Mouse (Mus musculus) heart, embryonic 12.5 days (tissue): ENCODE results near the gene Tns3. TPM values are rescaled to one million over a fixed set of nuclear protein-coding genes. Genes with fewer than 3 reads are reported as not detected.
"Not testable (repeated sequence)": the region's sequence is repeated elsewhere in the genome, so short reads cannot be mapped to it uniquely, and the experiment has no call there.

Experiments used
- ATAC-seq: fragments of 200-750 bp; cut with Nextera tagmentation; 2 replicates; pipeline ENCODE4 v1.8.0; 2017; ENCODE audit warnings: moderate TSS enrichment, moderate library complexity; ENCODE audit not compliant: insufficient number of reproducible peaks, low FRiP score
- H3K27ac ChIP-seq: fragments of 300-500 bp; sonication (generic); 2 replicates; pipeline ENCODE4 v1.5.1; 2016; ENCODE audit warnings: mild to moderate bottlenecking, moderate library complexity; ENCODE audit not compliant: poor library complexity, severe bottlenecking
- H3K27me3 ChIP-seq: fragments of 300-500 bp; sonication (generic); replicated peaks from 2 replicates; pipeline ENCODE4 v1.6.1; 2016; ENCODE audit warnings: mild to moderate bottlenecking, moderate library complexity
- H3K36me3 ChIP-seq: fragments of 300-500 bp; sonication (generic); 2 replicates; pipeline ENCODE4 v1.6.1; 2016; ENCODE audit warnings: mild to moderate bottlenecking, moderate library complexity
- H3K4me1 ChIP-seq: fragments of 300-500 bp; sonication (generic); replicated peaks from 2 replicates; pipeline ENCODE4 v1.6.1; 2016; ENCODE audit warnings: mild to moderate bottlenecking
- H3K4me2 ChIP-seq: fragments of 300-500 bp; sonication (generic); 2 replicates; pipeline ENCODE4 v1.6.1; 2016; ENCODE audit warnings: mild to moderate bottlenecking, moderate library complexity
- H3K4me3 ChIP-seq: fragments of 300-500 bp; sonication (generic); 2 replicates; pipeline ENCODE4 v1.5.1; 2016; ENCODE audit warnings: mild to moderate bottlenecking
- H3K9ac ChIP-seq: fragments of 300-500 bp; sonication (generic); 2 replicates; pipeline ENCODE4 v1.6.1; 2016; ENCODE audit warnings: mild to moderate bottlenecking, moderate library complexity
- H3K9me3 ChIP-seq: fragments of 300-500 bp; sonication (generic); replicated peaks from 2 replicates; pipeline ENCODE4 v1.6.1; 2016; ENCODE audit warnings: mild to moderate bottlenecking, moderate library complexity
- WGBS: fragments of 180-500 bp; shearing (Covaris S2); methylation state at CpG from one replicate; pipeline ENCODE4 v1.1.7; 2016; 5-methylcytosine and 5-hydroxymethylcytosine counted together
- polyA plus RNA-seq: library from polyadenylated mRNA; unstranded; fragments of >200 nt; fragmentation: Nextera tagmentation; extraction: Ambion mirVana; gene quantifications from 2 replicates; pipeline ENCODE4 v1.2.1, GENCODE M21; 2016

The Tns3 gene
- polyA plus RNA-seq, 1 experiment from 2014 or later = 16.7 TPM

- Histone ChIP-seq H3K9ac (no peak overlapping the region), H3K27me3 (no peaks in the 10 kb centered on the region), H3K36me3 (no peaks in the 10 kb centered on the region), H3K4me3 (no peak overlapping the region), H3K4me1 (peaks cover 23% of the 10 kb centered on the region), H3K27ac (no peak overlapping the region), H3K9me3 (no peaks in the 10 kb centered on the region), H3K4me2 (no peak overlapping the region)
- 67% methylated on average over 9 of the region's 9 CpGs for WGBS
- ATAC-seq = no peak
Measured at GRCm38 (mm10) chr11:8541222-8541815, 123.0 kb downstream of the Tns3 start.

DNA sequence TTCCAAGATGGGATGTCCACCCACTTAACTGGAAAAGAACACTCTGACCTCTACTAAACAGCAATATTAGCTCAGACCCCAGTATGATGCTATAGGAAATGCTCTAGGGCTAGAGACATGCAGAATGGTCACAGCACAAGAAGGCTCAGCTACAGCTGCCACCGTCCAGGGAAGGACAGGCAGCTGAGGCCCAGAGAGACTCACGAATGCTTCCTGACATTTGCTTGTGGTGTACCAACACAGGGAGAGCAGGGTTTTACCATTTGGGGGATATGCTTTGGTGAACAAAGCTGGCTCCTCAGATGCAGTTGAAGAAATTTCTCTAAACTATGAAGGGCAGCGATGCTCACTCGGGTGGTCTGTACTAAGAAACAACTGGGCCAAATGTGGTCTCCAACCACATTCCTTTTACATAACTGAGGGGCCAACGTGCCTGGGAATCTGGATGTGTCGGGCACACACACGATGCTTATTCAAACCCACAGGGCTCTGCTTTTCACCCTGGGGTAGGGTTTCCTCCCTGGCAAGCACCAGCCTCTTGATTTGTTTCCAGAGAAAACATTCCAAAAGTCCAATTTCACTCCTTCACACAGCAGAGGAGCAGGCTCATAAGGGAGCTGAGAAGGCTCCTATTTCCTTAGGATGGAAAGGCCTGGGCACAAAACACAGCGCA lies 124.6 kb downstream of the Tns3 start:
- no peaks in the 10 kb centered on the region for H3K27me3 ChIP-seq
- no peak overlapping the region for H3K9ac ChIP-seq
- H3K9me3 ChIP-seq = no peaks in the 10 kb centered on the region
- H3K4me1 ChIP-seq = peaks cover 23% of the 10 kb centered on the region
- H3K36me3 ChIP-seq = no peaks in the 10 kb centered on the region
- H3K4me2 ChIP-seq = no peak overlapping the region
- no peak for ATAC-seq
- no peak overlapping the region for H3K4me3 ChIP-seq
- 56% methylated on average over 8 of the region's 8 CpGs for WGBS
- no peak overlapping the region for H3K27ac ChIP-seq

- 53% methylated on average over 5 of the region's 5 CpGs for WGBS
Measured at GRCm38 (mm10) chr11:8537013-8537614, 127.2 kb downstream of the Tns3 start.

GRCm38 (mm10) chr11:8534893-8535292 lies 129.4 kb downstream of the Tns3 start:
- Histone ChIP-seq H3K4me2 (no peak overlapping the region), H3K36me3 (peaks cover 24% of the 10 kb centered on the region), H3K27ac (no peak overlapping the region), H3K4me3 (no peak overlapping the region), H3K4me1 (peaks cover 9% of the 10 kb centered on the region), H3K27me3 (no peaks in the 10 kb centered on the region), H3K9ac (no peak overlapping the region), H3K9me3 (no peaks in the 10 kb centered on the region)
- no peak for ATAC-seq
- WGBS = 21% methylated on average over 4 of the region's 4 CpGs

More at GRCm38 (mm10) chr11:8537013-8537614, 127.2 kb downstream of the Tns3 start:
- no peaks in the 10 kb centered on the region for H3K27me3 ChIP-seq
- no peak for ATAC-seq
- 0 out of 2 replicates have a peak overlapping the region, but pooled peaks have one; percentile 3 for H3K27ac ChIP-seq
- H3K9ac ChIP-seq = no peak overlapping the region
- H3K4me1 ChIP-seq = peaks cover 23% of the 10 kb centered on the region
- H3K9me3 ChIP-seq = no peaks in the 10 kb centered on the region
- no peak overlapping the region for H3K4me2 ChIP-seq
- H3K36me3 ChIP-seq = peaks cover 8% of the 10 kb centered on the region; the same call in 1 of the 2 replicates
- H3K4me3 ChIP-seq = no peak overlapping the region

GRCm38 (mm10) chr11:8532771-8533170 lies 131.6 kb downstream of the Tns3 start:
- H3K27me3 ChIP-seq, H3K4me3 ChIP-seq, H3K9ac ChIP-seq, ATAC-seq, H3K27ac ChIP-seq, H3K9me3 ChIP-seq, H3K4me2 ChIP-seq, H3K4me1 ChIP-seq: not testable (repeated sequence)
- WGBS = 77% methylated on average over 3 of the region's 3 CpGs
- peaks cover 34% of the 10 kb centered on the region for H3K36me3 ChIP-seq

- peaks cover 34% of the 10 kb centered on the region for H3K36me3 ChIP-seq
- no peaks in the 10 kb centered on the region for H3K9me3 ChIP-seq
- H3K4me2 ChIP-seq = no peak overlapping the region
- peaks cover 3% of the 10 kb centered on the region; the same call in 1 of the 2 replicates for H3K4me1 ChIP-seq
- no peak overlapping the region for H3K27ac ChIP-seq
- H3K27me3 ChIP-seq = no peaks in the 10 kb centered on the region
- WGBS = 90% methylated on average over 10 of the region's 10 CpGs
- no peak for ATAC-seq
- H3K9ac ChIP-seq = no peak overlapping the region
- H3K4me3 ChIP-seq = no peak overlapping the region
Measured at GRCm38 (mm10) chr11:8532112-8532747, 132.1 kb downstream of the Tns3 start.

GRCm38 (mm10) chr11:8530506-8530905 lies 133.8 kb downstream of the Tns3 start:
- Histone ChIP-seq H3K4me2 (no peak overlapping the region), H3K36me3 (peaks cover 34% of the 10 kb centered on the region), H3K27ac (no peak overlapping the region), H3K9ac (no peak overlapping the region), H3K4me3 (no peak overlapping the region), H3K27me3 (no peaks in the 10 kb centered on the region), H3K9me3 (no peaks in the 10 kb centered on the region), H3K4me1 (peaks cover 20% of the 10 kb centered on the region)
- 73% methylated on average over 4 of the region's 4 CpGs for WGBS
- no peak for ATAC-seq

DNA sequence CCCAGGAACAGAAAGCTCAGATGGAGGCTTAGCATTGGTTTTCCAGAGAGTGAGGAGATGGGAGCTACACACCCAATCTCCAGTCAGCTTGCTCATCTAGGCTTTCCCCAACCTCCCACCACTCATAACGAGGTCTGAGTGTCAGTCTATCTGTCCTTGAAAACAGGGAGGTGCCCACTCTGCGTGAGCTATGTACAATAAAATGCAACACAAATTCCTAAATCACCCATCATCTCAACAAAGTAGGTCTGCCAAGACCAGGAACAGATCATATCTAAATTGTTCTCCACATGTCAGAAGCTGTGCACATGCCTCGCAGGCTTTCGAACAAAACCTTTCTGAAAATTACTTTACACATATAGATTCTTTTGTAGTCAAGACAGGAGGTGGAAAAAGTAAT lies 134.3 kb downstream of the Tns3 start:
- H3K36me3 ChIP-seq = peaks cover 34% of the 10 kb centered on the region
- H3K9me3 ChIP-seq = no peaks in the 10 kb centered on the region
- no peak overlapping the region for H3K27ac ChIP-seq
- no peak overlapping the region for H3K4me3 ChIP-seq
- no peak for ATAC-seq
- WGBS = 75% methylated on average over 4 of the region's 4 CpGs
- peaks cover 21% of the 10 kb centered on the region for H3K4me1 ChIP-seq
- no peaks in the 10 kb centered on the region for H3K27me3 ChIP-seq
- H3K9ac ChIP-seq = no peak overlapping the region
- H3K4me2 ChIP-seq = no peak overlapping the region

DNA sequence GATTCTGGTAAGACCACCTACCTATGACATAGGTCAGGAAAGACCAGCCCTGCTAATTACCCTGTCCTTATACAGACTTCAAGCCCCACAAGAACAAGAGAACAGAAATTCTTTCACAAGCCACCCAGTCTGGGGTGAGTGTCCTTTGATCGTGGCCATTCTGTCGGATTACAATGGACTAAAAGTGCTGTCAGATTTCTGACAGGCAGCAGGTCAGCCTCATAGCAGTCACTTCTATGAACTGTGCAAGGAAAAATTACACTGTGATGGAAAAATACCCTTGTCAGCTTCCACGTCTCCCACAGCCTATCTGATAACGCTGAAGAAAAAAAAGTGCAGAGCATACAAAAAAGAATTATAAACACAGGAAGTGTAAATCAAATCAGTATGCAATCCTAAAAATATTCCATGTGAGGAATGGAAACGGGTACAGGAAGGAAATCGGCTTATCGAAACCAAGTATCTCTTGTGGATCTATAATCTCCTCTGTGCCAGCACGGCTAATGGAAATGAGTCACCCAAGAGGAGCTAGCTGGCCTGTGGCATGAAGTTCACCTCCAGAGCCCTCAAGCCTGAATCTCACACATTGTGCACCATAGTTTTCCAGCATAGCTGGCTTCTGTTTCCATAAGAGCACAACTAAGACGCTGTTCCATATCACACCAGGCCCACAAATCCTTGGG lies 138.7 kb downstream of the Tns3 start:
- 45% methylated on average over 9 of the region's 9 CpGs for WGBS
- Histone ChIP-seq H3K27ac (peak overlapping the region; percentile 45; the same call in 1 of the 2 replicates), H3K4me1 (peaks cover 45% of the 10 kb centered on the region), H3K4me2 (no peak overlapping the region), H3K9me3 (no peaks in the 10 kb centered on the region), H3K36me3 (peaks cover 16% of the 10 kb centered on the region; the same call in 1 of the 2 replicates), H3K27me3 (no peaks in the 10 kb centered on the region), H3K9ac (no peak overlapping the region), H3K4me3 (no peak overlapping the region)
- ATAC-seq = no peak; the same call in 1 of the 2 replicates

DNA sequence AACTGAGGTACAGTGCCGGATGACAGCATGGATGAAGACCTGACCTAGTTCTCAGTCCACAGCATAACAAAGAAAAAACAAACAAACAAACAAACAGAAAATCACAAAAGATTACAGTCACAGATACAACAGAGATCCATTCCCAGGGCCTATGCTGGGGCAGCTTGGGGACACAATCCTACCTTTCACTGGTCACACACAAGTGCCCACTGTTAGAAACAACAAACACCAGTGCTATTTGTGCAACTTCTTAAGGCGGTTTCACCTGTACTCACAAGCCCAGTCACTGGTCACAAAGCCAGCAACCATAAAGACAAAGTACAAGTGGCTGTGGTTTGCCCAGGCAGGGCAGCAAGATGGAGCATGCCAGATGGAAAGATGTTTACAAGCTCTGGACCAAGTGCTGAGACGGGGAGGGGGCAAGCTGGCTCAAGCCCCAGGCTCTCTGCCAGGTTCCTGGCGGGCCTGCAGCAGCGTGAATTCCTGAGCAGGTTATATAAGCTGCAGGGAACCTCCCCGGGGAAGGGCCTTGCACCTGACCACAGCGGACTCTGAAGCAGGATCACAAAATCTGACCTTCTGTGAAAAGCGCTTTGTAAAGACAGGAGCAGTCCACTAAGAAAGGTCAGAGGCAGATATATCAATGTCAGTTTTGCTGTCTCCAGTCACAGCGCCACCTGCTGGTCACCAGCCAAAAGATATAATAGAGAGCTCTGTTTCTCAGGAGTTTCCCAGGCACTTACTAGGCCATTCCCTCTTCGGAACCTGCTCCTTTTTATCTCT lies 140.8 kb downstream of the Tns3 start:
- Histone ChIP-seq H3K27me3 (no peaks in the 10 kb centered on the region), H3K36me3 (peaks cover 11% of the 10 kb centered on the region), H3K9ac (no peak overlapping the region; the same call in 1 of the 2 replicates), H3K4me1 (peaks cover 56% of the 10 kb centered on the region), H3K4me3 (no peak overlapping the region), H3K9me3 (no peaks in the 10 kb centered on the region), H3K27ac (no peak overlapping the region), H3K4me2 (0 out of 2 replicates have a peak overlapping the region, but pooled peaks have one; percentile 13)
- WGBS = 32% methylated on average over 10 of the region's 10 CpGs
- ATAC-seq = 0 out of 2 replicates have a peak, but pooled peaks have one; percentile 27
